Mouse (Mus musculus) gastrocnemius, adult 18-20 months (tissue): ENCODE data around the gene Pirb. TPM values are rescaled to one million over a fixed set of nuclear protein-coding genes. Genes with fewer than 3 reads are reported as not detected.
"Not testable (repeated sequence)": the region's sequence is repeated elsewhere in the genome, so short reads cannot be mapped to it uniquely, and the experiment has no call there.

Experiments
- DNase-seq: peaks from one replicate; pipeline ENCODE4 v3.0.0; 2021; ENCODE audit warnings: low spot score
- long read RNA-seq, 2 experiments: library from polyadenylated mRNA; stranded (forward); transcript quantifications; one replicate each; pipeline ENCODE4 v2.0.0; 2021
- total RNA-seq, 2 experiments: library from RNA; stranded (reverse); gene quantifications; 2 replicates each; pipeline ENCODE4 v1.2.3; 2021

Gene Pirb
- under 1 TPM; 0.57 to 0.74 TPM for total RNA-seq
- long read RNA-seq, experiment 1, result 0 reads
- long read RNA-seq, experiment 2, partial matches to known transcripts, result 0 of 1 reads
- long read RNA-seq, experiment 2, other reads (novel, unspliced or antisense), result 0 of 1 reads

DNA sequence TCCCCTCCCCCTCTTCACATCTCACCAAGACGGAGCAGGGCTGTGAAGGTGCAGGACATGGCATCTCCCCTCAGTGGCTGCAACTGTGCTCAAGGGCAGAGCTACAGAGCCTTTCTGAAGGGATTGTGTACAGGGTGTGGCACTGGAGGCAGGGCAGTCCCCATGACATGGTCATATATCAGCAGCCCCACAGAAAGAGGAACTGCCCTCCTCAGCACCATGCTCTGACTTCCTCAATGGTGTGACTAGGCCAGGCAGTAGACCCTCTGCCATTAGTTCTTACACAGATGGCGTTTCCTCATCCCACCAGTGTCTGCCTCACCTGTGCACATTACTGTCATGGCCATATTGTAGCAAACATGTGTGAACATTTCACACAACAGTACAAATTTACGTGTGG is at the start of gene Pirb:
Gene Pirb (minus strand): TSS at position 124 of the 400 bp plus-strand sequence.
- not testable (repeated sequence) for DNase-seq

DNA sequence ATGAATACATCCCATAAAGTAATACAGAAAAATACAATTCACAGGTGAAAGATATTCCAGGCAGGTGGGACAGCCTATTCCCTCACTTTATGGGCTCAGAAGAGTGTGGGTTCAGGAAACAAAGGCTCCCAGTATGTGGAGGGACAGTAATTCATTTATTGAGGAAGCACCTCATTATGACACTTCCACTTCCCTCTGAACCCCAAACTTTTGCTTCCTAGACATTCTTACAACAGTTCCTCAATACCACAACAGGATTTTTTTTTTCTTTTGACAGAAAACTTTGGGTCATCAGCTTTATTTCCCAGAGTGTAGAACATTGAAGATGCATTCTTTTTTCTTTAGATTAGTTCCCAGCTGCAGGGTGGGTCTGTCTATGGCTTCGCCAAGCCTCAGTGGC is 12.5 kb upstream of the Pirb start:
- not testable (repeated sequence) for DNase-seq

DNA sequence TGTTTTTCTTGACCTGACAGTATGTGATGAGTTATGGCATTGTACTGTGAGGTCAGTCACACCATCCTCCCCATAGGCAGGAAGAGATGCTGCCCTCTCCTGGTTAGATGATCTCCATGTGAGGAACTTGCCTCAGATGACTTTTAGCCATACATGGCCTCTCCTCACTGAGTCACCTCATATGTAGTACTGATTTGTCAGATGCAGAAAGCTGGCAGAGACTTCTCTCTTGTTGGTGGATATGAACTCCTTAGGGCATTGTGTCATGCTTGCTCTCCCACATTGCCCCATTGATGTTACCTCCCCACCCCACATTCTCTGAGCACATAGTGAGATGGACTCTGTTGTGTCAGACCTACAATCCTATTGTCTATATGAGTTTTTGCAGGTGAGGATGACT is 5.3 kb upstream of the Pirb start:
- not testable (repeated sequence) for DNase-seq

DNA sequence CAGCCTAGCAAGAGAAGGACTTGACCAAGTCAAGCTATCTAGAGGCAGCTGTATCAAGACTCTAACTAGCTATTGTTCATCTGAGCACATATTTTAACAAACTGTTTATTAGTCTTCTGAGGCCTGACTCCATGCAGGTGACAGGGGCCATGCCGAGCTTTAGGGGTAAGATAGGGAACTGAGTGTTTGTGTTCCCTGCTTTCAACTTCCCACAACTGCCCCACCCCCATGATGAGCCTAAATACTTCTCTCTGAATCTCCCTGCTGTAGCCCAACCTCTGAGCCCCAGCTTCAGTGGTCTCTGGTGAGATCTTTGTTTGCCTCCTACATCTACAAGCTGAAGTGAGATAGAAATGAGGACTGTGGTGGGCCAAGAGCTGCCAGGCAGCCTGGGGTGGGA is 4.9 kb downstream of the Pirb start:
- DNase-seq, result no peak

DNA sequence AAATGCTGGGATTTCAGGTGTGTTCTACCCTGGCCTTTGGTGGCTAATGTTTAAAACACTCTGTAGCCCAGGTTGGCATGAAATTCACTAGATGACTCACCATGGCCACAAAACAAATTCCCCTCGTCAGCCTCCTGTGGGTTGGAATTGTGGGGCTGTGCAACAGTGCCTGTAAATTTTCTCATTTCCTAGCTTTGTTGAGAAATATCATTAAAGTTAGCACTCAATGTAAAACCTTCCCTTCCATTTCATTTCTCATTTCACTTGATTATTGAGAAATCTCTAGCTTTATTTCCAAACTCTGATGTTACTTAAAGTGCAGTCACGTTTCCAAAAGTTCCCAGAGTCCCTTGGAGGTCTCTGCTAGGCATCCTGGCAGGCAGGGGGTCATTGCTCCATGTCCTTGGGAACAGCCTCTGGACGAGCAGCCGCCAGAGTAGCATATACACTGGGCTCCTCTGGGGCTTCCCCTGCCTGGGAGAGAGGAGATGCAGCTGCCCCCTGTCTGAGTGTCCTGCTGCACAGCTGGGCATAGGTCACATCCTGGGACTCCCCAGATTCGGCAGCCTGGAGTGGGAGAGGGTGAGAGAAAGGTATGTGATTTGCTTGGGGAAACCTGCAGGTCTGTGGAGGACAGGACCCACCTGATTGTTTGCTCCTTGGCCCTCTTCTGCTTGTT is 7.8 kb downstream of the Pirb start:
- no peak for DNase-seq

DNA sequence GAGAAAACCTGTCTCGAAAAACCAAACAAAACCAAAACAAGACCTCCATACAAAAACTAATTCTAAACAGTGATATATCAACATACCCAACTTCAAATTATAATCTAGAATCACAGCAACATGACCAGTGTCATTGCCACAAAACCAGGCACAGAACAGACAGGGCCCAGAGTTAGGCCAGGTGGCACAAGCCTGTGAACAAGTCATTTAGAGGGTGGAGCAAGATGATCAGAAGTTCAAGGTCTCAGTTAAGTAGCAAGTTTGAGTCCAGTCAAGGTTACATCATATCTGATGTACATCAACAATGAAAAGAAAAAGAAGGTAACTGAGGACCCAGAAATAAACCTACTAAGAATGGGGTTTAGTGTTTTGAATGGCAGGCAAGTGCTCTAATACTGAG is 11.2 kb downstream of the Pirb start:
- no peak for DNase-seq

DNA sequence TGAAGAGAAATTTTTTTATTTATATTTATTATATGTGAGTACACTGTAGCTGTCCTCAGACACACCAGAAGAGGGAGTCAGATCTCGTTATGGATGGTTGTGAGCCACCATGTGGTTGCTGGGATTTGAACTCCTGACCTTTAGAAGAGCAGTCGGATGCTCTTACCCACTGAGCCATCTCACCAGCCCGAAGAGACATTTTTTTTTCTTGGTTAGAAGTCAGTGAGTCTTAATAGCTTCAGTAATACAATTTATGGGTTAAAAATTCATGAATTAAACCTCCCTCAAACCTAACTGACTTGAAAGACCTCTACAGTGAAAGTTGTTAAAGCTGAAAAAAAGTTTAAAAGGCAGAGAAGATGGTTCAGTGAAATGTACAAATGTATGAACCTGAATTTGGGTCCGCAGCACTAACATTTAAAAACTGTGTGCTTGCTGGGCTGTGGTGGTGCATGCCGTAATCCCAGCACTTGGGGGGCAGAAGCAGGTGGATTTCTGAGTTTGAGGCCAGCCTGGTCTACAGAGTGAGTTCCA is 11.7 kb downstream of the Pirb start:
- not testable (repeated sequence) for DNase-seq

DNA sequence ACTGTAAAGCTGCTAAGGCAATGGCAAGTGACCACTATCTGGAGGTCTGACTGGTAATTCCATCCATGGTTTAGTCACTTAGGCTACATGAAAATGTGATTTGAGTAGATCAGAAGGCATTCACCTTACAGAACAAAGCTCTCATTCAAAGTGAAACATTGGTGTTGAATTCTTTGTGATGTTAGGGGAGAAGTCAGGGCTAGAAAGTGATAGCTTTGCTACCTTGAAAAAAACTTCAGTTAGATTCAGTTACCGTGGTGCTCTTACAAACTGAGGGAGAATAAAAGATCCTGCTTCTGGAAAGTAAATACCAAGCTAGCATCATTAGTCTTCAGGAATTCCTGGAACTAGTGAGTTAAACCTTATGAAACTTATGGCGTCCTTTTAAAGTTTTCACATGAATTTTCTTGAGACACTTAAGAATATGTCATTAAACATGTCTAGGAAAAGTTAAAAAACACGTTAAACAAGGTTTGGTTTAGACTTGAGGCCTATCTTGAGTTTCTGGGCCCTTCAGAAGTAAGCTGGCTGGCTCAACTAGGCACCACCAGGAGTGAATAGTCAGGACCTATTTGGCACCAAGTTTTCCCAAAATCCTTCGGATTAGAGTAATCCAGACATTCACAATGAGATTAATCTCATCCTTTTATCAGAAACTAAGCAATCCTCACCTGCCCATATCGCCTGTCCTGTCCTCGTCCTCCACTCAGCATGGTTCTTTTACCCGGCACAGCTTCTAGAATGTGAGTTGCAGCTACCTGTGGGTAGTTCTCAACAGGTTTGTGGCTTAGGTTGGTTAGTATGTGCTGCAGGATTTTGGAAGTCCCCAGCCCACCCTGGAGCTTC is 12.4 kb downstream of the Pirb start:
- no peak for DNase-seq

DNA sequence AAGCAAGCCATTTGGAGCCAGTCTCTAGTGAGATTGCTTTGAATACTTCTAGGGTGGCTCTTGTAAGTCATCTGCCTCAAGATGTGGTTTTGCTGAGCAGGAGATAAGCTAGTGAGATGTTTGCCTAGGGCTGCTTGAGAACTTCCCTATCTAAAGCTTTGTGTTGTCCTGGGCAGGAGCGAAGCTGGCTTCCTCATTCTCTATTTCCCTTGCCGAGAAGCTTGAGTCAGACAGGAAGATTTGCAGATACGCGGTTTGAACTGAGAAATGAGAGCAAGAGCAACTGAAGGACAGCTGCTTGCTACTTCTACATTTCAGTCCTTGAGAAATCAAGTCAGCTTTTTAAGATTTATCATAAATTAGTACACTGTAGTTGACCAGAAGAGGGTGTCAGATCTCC is 13.2 kb downstream of the Pirb start:
- no peak for DNase-seq

DNA sequence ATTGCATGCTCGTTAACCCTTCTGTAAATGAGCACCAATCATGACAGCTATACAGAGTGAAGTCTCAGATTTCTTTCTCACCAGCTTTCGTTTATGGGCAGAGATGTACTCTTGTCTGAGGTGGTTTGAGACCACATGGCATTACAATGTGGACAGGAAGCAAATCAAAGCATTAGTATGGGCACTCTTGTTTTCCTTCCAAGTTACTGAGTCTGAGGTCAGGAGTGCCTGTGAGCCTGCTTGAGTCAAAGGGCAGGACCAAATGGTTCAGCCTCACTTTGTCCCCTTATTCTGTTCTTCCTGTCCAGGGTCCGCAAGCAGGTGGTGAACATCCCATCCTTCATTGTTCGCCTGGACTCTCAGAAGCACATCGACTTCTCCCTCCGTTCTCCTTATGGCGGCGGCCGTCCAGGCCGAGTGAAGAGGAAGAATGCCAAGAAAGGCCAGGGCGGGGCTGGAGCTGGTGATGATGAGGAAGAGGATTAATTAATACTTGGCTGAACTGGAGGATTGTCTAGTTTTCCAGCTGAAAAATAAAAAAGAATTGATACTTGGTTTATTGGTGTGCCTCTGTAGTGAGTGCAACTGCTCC is 13.8 kb downstream of the Pirb start:
- no peak for DNase-seq

DNA sequence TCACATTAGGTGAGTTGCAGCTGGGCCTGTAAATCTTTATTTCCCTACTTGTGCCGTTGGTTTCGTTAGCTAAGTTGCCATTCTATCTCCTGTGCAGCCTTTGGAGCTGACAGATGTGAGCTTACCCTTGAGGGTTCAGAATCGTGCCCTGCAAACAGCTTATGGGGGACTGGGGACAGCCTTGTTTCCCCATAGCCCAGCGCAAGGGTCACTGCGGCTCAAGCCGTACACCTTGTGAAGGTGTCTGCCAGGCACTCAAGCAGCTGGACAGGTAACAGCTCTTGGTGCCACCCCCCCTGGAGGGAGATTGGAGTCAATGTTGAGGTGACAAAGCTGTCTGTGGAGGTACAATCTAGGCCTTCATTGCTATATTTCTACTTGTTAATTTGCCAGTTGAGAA is 14.3 kb downstream of the Pirb start:
- no peak for DNase-seq

DNA sequence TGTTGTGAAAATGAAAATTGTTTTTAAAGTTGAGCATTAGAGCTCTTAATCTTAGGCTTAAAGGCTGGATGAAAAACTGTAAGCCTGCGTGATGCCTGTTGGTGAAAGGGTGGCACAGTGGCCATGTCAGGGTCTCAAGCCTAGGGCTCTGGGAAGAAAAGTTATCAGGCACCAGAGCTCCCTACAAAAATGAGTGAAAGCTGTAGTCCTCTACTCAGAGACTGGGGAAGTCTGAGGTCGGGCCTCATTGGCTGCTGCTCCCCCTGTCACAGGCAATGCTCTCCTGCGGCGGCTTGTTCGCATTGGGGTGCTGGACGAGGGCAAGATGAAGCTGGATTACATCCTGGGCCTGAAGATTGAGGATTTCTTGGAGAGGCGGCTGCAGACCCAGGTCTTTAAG is 14.7 kb downstream of the Pirb start:
- not testable (repeated sequence) for DNase-seq

DNA sequence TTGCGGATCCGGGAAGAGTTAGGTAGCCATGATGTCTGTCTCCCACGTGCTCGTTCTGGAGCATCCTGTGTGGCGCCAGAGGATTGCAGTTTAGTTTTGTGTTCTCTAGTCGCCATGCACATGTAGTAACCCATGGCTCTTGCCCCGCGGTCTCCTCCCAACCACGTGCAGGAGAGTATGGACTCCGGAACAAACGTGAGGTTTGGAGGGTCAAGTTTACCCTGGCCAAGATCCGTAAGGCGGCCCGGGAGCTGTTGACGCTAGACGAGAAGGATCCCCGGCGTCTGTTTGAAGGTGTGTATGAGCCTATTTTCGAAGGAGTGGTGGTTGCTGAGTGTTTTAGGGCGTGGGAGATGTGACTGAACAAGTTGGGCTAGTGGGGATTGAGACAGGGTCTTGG is 15.7 kb downstream of the Pirb start:
- DNase-seq, result no peak

DNA sequence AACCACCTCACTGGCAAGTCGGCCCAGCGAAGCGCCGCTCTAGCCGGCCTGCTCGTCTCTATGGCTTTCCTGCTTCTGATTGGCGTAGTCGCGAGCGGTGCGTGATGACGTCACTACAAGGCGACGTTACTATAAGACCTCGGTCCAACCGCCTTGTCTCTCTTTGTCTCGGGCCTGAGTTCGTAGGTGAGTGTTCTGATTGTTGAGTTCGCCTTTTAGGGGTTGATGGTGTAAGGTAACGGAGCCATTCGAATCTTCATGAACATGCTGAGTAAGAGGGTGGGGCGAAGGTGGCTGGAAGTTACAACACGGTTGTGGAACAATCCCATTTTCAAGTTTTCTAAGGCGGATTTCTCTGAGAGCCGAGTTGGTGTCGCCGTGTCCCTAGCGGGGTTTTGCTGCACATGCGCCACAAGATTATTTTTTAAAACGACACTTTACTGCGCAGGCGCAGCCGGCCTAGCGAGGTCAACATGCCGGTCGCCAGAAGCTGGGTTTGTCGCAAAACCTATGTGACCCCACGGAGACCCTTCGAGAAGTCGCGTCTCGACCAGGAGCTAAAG is 16.2 kb downstream of the Pirb start, which contains the start of gene Rps9:
Gene Rps9 (plus strand): TSS at position 115 of the 563 bp plus-strand sequence.
- DNase-seq, result peak; percentile 98

DNA sequence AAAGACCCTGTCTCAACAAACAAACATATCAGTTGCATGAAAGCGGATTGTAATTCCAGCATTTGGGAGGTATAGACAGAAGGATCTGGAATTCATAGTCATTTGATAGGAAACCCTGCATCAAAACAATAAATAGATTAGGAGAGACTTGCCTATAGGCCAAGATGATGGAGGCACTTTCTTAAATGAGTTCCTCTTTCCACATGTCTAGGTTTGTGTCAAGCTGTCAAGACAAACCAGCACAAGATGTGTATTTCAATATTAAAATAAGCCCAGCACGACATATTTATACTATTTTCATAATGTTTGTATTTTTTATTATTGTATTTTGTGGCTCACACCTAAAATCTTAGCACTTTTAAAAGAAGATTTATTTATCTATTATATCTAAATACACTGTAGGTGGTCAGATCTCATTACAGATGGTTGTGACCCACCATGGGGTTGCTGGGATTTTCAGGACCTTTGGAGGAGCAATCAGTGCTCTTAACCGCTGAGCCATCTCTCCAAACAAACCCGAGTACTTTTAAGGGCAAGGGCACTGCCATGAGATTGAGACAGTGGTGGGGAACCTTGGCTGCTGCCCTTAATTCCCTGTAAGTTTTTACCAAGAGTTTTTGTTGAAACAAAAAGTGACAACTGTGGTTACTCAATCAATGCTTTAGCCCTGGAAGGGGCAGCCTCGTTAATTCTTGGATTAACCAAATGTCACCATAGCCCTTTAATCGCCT is 16.9 kb downstream of the Pirb start:
- DNase-seq, result no peak

DNA sequence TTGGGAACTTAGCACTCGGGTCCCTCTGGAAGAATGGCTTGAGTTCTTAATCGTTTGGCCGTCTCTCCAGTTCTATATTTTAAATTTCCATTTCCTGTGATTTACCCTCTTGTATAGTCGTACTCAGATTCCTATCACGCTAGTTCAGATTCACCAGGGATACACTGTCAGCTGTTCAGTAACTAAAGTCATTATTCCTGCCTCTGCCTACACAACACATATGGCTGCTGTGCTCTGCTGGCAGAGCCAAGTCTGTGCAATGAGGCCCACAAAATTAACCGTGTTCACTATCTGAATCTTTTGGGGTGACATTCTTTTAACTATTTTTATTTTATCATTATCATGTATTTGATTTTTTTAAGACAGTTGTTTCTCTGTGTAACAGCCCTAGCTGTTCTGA is 21.7 kb downstream of the Pirb start:
- DNase-seq, result no peak

DNA sequence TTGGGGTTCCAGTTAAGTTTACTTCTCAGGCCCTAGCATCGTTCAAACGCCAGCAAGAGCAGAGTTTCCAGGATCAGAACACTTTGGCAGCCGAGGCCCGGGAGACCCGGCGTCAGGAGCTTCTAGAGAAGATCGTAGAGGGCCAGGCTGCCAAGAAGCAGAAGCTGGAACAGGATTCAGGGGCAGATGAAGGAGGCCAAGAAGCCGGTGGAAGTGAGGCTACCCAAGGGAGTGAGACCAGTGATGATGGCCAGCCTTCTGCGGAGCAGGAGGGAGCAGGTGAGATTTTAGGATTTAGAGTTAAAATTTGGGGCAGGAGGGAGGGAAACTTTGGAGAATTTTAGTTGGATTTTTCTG is 25.3 kb downstream of the Pirb start:
- DNase-seq, result peak; percentile 15

DNA sequence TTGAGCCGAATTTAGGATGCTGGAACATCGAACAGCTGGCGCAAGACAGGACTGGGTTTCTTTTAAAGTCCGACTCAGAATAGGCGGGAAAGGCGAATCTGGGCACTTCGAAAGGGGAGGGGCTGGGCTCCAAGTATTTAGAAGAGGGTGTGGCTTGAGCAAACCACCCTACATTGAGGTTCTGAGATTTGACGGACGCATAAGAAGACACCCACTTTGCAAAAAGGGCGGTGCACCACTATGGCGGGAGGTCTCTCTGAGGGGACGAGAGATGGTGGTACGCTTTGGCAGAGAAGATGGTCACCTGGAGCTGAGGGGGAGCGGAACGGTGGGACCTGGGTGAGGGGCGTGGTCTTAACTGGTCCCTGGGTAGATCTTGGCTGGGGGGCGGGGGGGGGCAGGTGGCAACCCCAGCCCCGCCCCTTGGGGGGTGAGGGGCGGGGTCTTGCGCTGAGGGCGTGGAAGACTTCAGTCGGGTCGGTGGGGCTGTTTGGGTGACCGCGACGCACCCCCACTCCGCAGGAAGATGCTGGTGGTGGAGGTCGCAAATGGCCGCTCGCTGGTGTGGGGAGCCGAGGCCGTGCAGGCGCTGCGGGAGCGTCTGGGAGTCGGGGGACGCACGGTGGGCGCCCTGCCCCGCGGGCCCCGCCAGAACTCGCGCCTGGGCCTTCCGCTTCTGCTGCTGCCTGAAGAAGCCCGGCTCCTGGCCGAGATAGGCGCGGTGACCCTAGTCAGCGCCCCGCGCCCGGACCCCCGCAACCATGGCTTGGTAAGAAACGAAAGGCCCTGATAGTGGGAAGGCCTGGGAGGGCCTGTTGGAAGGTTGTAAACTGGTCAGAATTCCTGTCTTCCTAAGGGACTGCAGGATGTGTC is 25.9 kb downstream of the Pirb start:
- peak; percentile 62 for DNase-seq

DNA sequence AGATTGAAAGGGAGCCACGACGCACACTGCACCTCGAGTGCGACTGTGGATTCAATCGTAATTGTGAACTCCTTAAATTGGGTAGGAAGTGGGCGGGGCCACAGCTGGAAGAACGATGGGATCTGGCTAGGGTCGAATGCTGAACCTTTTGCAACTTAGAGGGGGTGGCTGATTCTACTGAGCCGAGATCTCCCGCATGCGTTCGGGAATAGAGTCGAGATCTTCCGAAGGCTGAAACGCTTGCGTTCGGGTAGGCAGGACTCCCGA is 26.4 kb downstream of the Pirb start:
- DNase-seq, result no peak
